Mouse (Mus musculus) embryo, embryonic 9.5 days (tissue): ENCODE results near the gene Pld1.
A peak's percentile ranks its signal among the peaks of the same experiment; 100 is the strongest.

Experiments used
- DNase-seq: peaks from one replicate; pipeline ENCODE4 v3.0.0-alpha.2; 2017; ENCODE audit errors: extremely low spot score

The Pld1 gene

DNA sequence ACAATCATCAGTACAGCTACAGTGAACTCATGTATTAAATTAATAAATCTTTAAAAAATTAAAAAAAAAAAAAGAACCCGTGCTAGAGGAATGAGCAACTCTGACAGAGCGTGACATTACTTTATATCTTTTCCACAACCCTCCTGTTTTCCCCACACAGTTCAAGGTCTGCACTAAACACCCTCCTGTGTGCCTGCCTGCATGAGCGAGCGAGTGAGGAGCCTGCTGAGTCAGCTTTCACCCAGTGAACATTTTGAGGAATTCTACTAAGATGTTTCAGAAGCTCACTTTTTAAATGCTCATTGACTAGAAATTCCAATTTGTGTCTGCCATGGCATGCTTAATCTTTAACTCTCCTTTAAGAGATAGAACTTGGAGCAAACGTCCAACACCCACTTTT, 109.1 kb downstream of the Pld1 start:
- no peak for DNase-seq

DNA sequence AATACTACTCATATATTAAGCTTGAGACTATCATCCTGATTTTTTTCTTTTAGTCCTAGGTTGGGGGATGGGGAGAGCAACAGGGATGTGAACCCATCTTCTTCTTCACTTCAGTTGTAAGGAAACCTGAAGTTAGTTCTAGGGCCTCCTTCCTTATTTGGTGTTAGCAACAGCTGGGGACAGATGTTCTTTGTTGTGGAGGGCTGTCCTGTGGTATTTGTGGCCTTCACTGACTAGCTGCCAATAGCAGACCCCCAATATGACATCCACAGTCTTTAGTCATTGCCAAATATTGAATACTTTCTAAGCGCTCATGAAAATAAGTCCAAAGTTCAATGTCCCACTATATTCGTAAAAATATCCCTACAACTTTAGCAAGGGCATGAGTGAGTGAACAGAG, 111.0 kb downstream of the Pld1 start:
- no peak for DNase-seq

DNA sequence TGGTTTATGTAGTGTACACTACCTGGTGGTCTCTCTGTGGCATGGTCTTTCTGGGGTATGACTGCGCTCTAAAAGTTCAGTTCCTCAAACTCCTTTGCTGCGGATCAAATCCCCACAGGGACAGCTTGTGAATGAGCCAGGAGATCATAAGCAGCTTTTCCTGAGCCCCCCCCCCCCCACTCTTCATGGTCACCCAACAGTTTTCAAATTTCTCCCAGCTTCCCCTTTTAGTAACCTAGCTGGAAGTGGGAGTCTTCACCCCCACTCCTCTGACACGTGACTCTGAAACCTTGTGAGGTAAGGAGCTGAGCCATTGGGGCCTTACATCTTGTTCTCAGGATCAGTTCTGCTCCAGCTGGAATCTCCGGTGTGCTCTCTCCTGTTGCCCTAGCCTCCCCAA, 114.6 kb downstream of the Pld1 start:
- no peak for DNase-seq

DNA sequence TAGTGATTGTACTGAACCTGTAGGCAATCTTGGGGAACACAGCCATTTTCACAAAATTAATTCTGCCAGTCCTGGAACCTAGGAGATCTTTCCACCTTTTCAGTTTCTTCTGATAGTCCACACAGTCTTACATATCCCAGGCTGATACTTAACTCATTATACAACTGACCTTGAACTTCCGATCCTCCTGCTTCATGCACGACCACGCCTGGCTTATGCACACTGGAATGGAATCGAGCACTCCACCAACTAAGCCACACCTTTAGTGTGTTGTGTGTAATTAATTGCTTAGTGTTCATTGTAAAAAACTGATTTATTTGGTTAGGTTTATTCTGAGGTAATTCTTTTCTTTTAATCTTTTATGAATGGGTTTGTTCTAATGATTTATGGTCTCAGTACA, 122.2 kb downstream of the Pld1 start:
- DNase-seq, result no peak

DNA sequence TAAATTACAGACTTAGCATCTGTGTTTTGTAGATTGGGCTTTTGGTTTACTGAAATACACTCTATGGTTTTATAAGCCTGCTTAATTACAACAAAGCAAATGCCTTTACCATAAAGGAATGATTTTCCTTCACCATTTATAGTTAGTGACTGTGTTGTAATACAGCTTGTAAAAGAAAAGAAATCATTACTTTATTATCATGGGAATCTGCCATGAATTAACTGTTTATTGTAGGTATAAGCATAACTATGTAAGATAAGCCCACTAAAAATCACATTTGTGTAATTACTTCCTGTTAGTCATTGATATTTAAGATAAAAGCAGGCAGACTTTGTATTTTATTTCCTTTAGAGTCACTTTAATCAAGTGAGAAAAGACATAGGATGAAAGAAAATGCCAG, 122.7 kb downstream of the Pld1 start:
- DNase-seq, result no peak

DNA sequence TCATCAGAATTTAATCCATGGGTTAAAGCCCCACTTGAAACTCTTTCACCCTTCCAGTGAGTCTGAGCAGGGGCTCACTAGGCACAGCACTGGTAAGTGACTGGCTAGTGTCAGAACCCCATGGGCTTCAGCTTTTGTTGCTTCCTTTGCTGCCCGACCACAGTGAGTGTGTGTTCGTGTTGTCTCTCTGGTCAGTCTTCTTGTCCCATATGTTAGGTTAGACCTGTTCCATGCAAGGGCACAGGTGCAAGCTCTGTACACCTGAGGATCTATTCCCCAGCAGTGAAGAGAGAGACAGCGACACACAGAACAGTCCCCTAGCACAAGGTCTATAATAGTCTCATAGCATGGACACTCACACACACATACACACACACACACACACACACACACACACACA, 140.7 kb downstream of the Pld1 start:
- no peak for DNase-seq

DNA sequence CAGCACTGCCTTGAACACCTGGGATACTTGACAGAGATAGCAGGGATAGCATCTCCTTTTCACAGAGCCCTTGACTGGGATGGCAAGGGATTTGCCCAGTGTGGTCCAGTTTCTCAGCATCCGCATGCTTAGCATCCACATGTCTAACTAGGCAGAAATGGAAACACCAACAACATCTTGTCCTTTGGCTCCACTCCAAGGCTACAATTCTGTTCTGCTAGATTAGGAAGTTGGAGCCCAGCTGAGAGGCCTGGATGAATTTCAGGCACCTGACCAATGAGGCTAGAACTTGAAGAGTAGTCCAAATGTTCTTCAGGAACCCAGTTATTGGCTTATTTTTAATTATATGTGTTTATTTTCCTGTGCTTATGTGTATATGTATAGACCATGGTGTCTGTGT, 141.6 kb downstream of the Pld1 start:
- DNase-seq, result no peak

DNA sequence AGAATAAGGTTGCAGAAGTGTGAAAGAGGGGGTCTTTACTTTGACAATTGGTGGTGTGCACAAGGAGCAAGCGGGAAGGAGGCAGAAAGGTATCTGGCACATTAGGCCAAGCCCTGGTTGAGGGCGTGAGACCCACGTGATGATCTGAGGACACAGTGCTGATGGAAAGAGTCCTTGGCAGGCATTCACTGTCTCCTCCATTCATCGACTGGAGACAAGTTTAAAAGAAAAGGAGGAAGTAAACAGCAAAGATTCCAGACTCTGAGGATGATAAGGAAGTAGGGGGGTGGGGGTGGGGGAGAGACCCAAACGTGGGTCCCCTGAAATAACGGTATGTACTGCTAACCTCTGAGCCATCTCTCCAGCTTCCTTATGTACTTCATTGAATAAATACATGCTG, 142.5 kb downstream of the Pld1 start:
- DNase-seq, result no peak

DNA sequence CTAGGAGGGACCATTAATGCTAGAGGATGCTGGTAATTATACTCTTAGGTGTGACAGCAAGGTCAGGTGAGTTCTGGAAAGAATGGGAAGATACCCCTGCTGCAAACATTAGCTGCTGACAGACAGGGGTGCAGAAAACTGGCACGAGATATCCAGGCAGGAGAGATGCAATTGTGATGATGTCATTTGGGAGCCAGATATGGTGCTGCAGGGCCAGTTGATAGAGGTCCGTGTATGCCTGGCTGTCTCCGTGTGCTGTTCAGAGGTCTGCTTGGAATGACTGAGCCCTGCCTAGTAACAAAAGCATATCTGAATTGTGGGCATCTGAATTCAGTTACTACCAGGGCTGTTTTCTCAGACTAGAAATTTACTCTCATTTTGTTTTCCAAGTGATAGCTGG, 144.7 kb downstream of the Pld1 start:
- DNase-seq, result no peak

DNA sequence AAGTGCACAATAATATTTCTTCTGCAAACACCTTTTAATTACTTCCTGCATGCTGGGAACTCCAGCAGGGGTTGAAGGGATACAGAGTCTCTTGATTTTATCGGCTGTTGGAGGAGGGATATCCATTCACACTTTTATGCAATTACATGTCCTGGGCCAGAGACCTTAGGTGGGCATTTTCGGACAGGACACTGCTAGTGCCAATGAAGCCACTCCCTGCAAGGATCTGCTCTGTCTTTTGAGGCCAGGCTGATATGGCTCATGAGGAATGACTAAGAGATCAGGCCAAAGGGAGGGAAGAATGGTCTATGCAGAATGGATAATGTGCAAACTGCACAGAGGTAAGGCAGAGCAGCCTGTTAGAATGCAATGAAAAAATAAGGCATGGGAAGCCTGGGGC, 145.8 kb downstream of the Pld1 start:
- no peak for DNase-seq

DNA sequence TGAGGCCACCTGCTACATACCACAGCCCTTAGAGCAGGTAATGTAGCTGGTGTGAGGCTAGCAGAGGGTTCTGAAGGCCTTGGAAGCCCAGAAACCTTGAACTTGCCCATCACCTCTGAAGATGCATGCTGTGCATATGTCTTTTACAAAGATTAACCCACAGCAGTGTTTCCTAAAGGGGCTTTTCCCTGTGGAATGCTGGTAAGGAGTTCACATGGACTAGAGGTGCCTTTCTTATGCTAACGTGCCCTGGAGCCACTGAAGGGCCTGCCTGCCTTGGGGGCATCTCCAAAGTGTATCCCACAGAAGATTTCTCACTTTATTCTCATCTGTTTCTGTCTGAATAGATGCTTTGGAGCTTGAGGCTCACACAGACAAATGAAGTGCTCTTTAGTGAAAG, 152.8 kb downstream of the Pld1 start:
- no peak for DNase-seq

DNA sequence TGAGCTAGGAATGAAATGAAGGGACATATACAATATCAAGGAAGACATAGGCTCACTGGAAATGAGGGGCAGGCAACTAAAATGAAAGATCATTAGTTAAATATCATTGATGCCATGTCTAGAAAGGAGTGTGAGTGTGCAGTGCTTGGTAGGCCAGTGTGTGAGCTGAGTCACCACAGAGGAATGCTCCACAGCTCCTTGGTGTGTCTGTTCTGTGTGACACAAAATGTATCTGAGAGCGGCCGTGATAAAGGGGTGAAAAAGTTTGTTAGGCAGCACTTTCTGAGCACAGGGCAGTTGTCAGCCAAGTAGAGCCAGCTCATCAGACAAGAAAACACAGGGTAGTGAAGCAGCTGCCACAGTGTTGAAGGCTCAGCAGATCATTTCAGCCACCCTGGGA, 153.2 kb downstream of the Pld1 start:
- no peak for DNase-seq

DNA sequence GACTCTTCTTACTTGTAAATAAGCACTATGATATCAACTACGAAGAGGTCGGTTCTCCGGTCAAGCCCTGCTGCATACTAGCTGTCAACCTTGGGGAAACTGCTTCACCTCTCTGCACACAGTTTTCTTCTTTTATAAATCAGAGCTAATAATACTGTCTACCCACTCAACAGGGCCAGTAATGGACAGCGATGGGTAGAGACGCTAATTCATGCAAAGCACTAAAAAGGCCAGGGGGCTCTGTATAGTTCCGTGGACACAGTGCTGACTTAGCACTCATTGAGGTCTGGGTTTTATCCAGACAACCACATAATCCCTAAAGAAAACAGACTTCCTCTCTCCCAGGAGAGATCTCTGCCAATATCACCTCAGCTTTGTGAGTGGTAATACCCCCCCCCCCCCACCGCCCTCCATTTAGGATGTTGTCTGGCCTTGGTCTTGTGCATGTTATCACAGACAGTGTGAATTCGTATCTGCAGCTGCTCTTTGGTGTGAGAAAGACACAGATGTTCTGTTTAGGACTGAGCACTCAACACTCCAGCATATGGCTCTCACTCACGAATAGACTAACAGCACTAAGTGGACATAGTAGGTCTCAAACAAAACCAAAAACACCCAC, 155.3 kb downstream of the Pld1 start:
- no peak for DNase-seq

DNA sequence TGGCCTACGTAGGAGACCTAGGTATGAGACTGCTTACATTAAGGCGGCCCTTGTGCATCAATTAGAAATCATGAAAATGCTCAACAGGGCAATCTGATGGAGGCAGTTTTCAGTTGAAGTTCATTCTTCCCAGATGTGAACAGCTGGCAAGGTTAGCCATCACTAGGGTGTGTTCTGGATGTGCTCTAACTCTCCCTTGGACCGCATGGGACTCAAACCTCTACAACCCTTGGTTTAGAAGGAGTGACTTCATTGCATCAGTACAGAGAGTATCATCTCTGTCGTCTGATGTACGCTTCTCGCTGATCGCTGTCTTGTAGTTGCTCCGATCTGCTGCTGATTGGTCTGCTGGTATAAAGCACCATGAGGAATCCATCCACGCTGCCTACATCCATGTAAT, 157.0 kb downstream of the Pld1 start:
- DNase-seq, result no peak

DNA sequence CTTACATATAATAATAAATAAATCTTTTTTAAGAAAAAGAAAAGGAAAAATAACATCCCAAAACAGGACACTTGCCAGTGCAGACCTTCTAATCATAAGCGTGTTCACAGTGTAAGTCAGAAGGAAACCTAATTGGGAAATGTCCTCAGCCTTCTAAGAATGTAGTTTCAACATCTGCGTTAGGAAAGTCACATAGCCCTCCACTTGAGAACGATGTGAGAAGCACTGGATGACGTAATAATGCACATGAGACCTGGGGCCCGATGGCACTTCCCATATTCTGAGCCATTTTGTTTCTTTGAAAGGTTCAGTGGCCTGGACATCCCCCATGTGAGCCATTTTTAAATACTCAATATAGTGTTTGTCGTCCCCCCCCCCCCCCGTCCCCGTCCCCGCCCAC, 160.7 kb downstream of the Pld1 start:
- no peak for DNase-seq

DNA sequence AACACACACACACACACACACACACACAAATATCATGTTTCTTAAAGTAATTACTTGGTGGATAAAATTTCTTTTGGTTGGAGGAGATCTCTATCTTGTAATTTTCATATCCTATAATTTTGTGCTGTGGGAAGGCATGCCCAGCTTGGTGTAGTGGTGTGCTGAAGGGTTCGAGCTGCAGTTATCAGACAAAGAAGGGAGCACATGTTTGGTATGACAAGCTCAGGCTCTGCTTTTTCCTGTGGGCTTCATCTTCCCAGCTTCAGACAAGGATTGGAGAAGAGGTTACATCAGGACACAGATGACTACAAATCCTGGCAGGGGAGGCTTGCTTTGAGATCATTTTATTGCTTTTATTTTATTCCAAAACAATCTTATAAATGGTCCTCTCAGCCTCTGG, 166.5 kb downstream of the Pld1 start:
- DNase-seq, result no peak

DNA sequence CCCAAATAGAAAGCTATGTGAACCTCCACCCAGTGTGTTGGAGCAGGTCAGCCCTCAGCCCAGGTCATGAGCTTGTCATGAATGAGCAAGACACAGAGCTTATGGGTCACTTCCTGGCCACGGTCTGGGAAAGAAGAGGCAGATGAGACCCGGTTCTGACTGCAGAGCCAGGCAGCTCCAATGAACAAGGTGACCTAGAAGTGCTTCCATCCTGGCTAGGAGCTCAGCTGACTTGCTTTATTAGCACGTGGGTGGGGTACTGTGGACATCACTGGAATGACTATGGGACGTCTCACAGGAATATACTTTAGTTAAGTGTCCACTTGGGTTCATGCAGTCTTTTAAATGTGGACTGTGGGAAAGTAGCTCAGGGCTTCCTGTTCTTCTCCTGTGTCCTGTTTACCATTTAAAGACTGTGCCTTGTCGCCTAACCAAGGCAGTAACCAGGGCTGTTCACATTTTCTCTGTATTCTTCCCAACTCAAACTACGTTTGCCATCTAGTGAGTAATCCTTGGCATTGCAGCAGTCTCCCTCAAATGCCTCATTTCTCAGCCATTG, 169.0 kb downstream of the Pld1 start:
- peak; percentile 38 for DNase-seq

DNA sequence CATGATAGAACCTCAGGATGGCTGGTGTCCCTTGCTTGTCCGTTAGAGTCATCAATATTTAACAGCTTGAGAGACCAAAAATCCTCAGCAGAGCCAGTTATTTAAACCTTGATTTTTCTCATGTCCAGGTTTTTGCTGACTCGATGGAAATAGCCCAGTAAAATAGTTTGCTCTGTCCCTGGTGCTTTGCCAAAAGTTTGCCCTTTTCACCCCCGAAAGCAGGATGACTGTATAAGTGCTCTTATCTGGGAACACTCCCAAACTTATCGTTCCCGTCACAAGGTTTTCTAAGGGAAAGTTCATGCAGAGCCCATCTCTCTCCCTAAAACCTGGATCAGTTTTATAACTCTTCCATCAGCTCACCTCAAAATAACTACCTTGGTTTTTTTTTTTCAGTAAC, 173.0 kb downstream of the Pld1 start:
- no peak for DNase-seq

DNA sequence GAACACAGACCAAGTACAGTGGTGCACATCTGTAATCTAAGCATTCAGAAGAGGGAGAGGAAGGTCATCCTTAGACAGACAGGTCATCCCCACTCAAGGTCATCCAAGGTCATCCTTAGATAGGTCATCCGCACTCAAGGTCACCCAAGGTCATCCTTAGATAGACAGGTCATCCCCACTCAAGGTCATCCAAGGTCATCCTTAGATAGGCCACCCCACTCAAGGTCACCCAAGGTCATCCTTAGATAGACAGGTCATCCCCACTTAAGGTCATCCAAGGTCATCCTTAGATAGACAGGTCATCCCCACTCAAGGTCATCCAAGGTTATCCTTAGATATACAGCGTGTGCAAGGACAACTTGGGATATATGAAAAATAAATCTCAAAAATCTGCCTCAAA, 175.4 kb downstream of the Pld1 start:
- no peak for DNase-seq

DNA sequence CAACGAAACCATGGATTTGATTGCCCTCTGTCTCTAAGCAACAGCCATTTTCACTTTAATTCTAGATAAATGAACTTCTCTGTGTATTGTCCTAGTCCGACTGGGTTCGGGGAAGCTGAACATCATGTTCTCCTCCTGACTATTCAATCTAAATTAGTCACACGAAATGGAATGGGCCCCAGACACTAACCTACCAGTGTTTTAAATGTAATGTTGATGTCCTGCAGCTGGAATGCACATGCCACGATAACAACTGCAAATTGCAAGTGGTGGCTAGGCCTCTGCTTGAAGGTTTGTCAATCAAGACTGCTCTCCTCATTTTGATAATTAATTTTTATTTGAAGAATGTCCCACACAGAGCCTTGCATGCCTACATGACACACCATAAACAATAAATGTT, 203.2 kb downstream of the Pld1 start:
- no peak for DNase-seq

DNA sequence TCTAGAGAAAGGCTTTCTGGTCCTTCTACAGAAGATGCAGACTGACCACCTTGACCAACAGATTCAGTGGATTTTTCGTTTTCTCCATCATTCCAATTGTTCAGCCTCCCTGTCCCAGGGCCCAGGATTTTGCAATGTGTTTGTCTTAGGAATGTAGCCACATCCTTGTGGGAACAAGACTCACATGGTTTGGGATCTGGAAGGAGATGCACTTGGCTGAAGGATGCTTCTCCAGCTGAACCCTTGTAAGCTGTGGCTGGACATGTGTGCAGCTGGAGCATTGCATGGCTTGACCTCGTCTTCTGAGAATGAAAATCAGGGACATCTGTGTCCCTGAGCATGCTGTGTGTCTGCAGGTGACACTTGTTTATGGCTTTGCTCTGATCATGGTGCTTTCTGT, 203.6 kb downstream of the Pld1 start:
- no peak for DNase-seq

DNA sequence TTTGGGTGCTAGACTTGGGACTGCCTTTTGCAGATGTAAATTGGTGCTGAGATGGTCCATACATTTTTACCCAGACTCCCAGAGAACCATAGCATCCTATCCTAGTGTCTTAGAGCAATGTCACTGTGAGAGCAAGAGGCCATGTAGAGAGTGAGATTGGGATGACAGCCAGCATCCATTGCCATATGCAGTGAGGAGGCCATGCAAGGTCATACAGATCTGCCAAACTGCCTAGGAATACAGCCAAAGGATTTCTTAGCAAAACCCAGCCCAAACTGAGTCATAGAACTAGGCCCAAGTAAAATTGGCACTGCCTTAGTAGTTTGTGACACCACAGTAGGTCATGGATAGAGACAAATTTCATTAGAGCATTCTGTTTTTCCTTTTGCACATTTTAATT, 206.2 kb downstream of the Pld1 start:
- DNase-seq, result no peak

DNA sequence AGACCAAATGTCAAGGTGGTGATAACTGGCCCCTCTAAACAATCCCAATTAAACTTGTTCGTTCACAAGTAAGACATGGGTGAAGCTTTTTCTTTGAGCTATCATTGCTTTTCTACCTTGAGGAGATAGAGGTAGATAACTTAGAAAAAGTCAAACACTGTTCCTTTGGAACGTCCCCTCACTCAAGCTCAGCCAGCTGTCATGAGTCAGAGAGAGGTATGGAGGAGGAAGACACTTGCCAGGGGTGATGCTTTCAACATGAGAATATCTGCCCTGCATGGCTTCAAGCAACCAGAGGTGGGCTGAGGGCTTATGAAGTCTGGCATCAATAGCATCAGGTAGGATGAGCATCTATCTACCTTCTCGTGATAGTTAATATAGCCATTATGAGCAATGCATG, 207.0 kb downstream of the Pld1 start:
- no peak for DNase-seq

DNA sequence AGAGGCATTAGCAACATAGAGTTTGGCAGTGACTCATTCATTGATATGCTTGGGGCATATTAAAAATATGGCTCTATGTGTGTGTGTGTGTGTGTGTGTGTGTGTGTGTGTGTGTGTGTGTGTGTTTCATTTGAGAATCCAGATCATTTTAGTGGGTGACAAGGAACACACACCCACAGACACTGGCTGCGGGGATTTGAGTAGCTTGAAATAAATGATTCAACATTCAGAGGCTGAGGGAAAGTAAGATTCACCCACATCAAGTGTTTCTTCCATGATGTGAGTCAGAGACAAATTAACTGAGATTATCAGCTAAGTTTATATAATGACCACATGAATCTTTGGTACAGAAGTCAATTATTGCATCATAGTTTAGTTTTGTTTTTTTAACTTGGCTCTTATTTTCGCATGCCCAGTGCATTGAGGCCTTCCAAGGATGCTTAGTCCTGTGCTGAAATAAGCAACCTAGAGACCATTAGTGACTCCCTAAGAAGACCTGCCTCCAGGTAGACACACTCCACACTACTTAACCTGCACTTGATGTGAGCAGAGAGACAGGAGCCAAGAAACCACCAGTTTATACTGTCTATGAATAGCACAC, 211.3 kb downstream of the Pld1 start:
- no peak for DNase-seq
